Mouse (Mus musculus): Measurements from ENCODE around the gene Frmd4a.

DNA sequence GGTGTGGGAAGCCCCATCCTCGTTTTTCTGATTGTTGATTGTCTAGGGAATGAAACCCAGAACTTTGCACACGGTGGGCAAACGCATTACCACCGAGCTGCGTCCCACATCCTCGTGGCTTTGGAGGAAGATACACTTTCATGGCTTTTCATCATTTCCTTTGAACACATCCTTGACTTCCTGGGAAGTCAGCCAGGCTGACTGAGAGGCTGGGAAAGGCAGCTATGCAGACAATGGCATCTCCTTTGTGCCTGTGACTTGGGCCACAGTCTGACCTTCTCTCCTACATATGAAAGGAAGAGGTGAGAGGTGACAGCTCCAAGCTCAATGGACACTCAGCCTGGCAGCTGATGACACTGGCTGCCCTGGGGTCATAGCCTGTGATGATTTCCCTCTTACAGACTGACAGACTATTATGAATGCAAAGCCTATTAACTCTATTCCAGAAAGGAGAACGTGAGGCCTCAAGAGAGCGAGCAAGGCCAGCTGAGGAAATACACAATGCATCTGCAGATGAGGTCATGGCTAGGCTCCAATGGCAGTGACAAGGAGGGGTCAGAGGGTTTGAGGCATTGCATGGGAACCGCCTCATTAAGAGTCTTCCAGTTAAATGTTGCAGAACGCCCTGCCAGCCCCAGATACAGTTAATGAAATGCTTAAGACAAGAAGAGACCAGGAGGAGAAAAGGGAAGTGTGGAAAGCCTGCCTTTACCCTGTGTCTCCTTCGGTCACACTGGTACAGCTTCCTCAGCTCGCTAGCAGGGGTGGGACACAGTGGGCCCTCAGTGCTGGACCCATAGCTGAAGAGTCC lies 435.3 kb downstream of the Frmd4a start:
- TF ChIP-seq POLR2A (IDR thresholded peaks at IDR 0.05; ENCODE audit: borderline replicate concordance, control insufficient read depth, low read depth, low read length) (no peak), CTCF (IDR thresholded peaks at IDR 0.05; ENCODE audit: control insufficient read depth, insufficient read depth, low read length) (no peak)

Measured in bone marrow, adult 2 months (tissue).